Mouse (Mus musculus) Muller cell, postnatal 12 days (primary cell): ENCODE data around the gene Ucn.
A peak's percentile ranks its signal among the peaks of the same experiment; 100 is the strongest.

ENCODE experiments used
- DNase-seq: peaks from one replicate; pipeline ENCODE4 v3.0.0-alpha.2; 2015; ENCODE audit errors: inconsistent ontology term

Gene Ucn

GRCm38 (mm10) chr5:31108000-31108490 lies 30.6 kb downstream of the Ucn start, which contains the start of gene Slc30a3:
TSS of gene Slc30a3 (minus strand) at chr5:31108237.
- DNase-seq = no peak

- no peak for DNase-seq
Measured at GRCm38 (mm10) chr5:31105814-31106335, 32.8 kb downstream of the Ucn start, which contains the start of gene Dnajc5g. TSS of gene Dnajc5g (plus strand) at chr5:31106285.

GRCm38 (mm10) chr5:31095711-31096480 lies 42.7 kb downstream of the Ucn start:
- DNase-seq = no peak

DNA sequence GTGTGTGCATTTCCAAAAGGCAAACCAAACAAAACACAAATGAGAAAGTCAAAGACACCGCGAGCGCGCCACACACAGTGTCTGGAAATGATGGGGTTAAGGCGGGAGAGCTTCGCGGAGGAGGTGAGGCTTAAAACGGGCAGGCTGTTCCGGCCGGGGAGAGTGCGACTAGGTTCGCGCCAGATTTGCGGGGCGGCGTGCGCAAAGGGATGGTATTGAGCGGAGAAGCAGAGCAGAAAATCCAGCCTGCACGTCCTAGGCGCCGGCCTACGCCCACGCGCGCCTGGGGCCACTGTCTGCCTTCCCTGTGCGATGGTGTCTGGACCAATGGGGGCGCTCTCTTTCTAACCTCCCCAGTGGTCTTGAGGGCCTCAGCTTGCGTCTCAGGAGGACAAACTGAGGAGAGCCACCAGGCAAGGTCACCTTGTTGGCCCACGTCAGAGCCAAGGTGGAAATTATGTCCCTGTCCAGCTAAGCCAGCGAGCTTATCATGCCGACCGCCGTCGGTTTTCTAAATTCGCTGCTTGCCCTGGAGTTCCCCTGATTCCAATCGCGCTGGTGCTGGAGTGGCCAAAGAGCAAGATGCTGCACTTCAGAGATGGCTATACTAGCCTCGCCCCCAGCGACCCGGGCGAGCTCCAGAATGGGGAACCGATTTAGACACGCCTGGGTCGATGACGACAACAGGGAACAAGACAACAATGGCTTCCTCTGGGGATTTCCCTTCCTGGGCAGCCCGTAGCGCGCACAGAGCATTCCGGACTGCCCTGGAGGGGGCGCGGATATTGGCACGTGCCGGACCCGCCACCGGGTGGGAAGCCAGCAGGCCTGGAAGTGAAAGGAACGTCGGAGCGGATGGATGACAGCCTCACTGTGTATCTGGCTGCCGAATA lies 43.6 kb downstream of the Ucn start:
- peak; percentile 83 for DNase-seq

DNA sequence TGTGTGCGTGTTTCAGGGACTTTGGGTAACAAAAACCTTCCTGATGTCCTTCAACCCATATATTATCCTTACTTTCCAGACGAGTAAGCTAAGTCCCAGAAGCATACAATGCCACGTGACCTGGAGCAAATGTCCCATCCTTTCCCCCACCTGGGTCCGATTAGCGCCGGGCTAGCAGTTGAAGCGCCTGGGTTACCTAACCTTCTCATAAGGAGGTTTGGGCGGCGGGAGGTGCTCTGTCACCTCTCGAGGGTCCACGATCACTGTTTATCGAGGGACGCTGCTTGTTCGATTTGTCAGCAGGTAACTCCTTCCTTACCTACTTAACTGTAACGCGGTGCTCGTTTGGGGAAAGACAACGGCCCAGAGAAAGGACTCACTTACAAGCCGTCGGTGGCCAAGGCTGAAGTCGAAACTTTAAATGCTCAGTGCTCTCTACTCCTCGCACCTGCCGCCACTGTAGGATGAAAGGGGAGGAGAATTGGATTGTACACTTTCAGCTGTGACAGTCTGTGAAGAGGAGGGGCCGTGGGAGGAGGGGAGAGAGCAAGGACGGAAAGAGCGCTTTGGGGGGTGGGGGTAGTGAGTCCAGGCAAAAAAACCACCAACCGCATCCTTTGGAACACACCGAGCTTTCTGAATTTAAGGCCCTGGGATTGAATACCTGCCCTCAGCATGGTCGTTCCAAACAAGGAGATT lies 44.4 kb downstream of the Ucn start:
- DNase-seq = no peak

- peak; percentile 70 for DNase-seq
Measured at GRCm38 (mm10) chr5:31093151-31094041, 45.2 kb downstream of the Ucn start.

- no peak for DNase-seq
Measured at GRCm38 (mm10) chr5:31092231-31092975, 46.2 kb downstream of the Ucn start.
